Mouse (Mus musculus) forebrain, embryonic 12.5 days (tissue): ENCODE measurements around the gene Flt4. TPM values are rescaled to one million over a fixed set of nuclear protein-coding genes. Genes with fewer than 3 reads are reported as not detected.
"Not testable (repeated sequence)": the region's sequence is repeated elsewhere in the genome, so short reads cannot be mapped to it uniquely, and the experiment has no call there.

Source experiments
- ATAC-seq: fragments of 200-750 bp; cut with Nextera tagmentation; 2 replicates; pipeline ENCODE4 v1.8.0; 2017; ENCODE audit warnings: moderate TSS enrichment; ENCODE audit not compliant: low FRiP score
- H3K27ac ChIP-seq: fragments of 300-500 bp; sonication (generic); 2 replicates; pipeline ENCODE4 v1.5.1; 2016; ENCODE audit warnings: mild to moderate bottlenecking
- H3K27me3 ChIP-seq: fragments of 300-500 bp; sonication (generic); 2 replicates; pipeline ENCODE4 v1.6.1; 2016; ENCODE audit warnings: mild to moderate bottlenecking
- H3K36me3 ChIP-seq: fragments of 300-500 bp; sonication (generic); replicated peaks from 2 replicates; pipeline ENCODE4 v1.6.1; 2016; ENCODE audit warnings: mild to moderate bottlenecking
- H3K4me1 ChIP-seq: fragments of 300-500 bp; sonication (generic); 2 replicates; pipeline ENCODE4 v1.6.1; 2016
- H3K4me2 ChIP-seq: fragments of 300-500 bp; sonication (generic); 2 replicates; pipeline ENCODE4 v1.6.1; 2016; ENCODE audit warnings: mild to moderate bottlenecking, moderate library complexity
- H3K4me3 ChIP-seq: fragments of 300-500 bp; sonication (generic); replicated peaks from 2 replicates; pipeline ENCODE4 v1.5.1; 2016; ENCODE audit warnings: mild to moderate bottlenecking
- H3K9ac ChIP-seq: fragments of 300-500 bp; sonication (generic); 2 replicates; pipeline ENCODE4 v1.6.1; 2016; ENCODE audit warnings: mild to moderate bottlenecking
- H3K9me3 ChIP-seq: fragments of 300-500 bp; sonication (generic); 2 replicates; pipeline ENCODE4 v1.6.1; 2016
- WGBS: fragments of 180-500 bp; shearing (Covaris S2); methylation state at CpG from one replicate; pipeline ENCODE4 v1.1.7; 2016; 5-methylcytosine and 5-hydroxymethylcytosine counted together
- polyA plus RNA-seq: library from polyadenylated mRNA; unstranded; fragments of >200 nt; fragmentation: Nextera tagmentation; extraction: Ambion mirVana; gene quantifications from 2 replicates; pipeline ENCODE4 v1.2.1, GENCODE M21; 2016

Gene Flt4
- polyA plus RNA-seq = 2.1 and 2.3 TPM in 2 replicates

DNA sequence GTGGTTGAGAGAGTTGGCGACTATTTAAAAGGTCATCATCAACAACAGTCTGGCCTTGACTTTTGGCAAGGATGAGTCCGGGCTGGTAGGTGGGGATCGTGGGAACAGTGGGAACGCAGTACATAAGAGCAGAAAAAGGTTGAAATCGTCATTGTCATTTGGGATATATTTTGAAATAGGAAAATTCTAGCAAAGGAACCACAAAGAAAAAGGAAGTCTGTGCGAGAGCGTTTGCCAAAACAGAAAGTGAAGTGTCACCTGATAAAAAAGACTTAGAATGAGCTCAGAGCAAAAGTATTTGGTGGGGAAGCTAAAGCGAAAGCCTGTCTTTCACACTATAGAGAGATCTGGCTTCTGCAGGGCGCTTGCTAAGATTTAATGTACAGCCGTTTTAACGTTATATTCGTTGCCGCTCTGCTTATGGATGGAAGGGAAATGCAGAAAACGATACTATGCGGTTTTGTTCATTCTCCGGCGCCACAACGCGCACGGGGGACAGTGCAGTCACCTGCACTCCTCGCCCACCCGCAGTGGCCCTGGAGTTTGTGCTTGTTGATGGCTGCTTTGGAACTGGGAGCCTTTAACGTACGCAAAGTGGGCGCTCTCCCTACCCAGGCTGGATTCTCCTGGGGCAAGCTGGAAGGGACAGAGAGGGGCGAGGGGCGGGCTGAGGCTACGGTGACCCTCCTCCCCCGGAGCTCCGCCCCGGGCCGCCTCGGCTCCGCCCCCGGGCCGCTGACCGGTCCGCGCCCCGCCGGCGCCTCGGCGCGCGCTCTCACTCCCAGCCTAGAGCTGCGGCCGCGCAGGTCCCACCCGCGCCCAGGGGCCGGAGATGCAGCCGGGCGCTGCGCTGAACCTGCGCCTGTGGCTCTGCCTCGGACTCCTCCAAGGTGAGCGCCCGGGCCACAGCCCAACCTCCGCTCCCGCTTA, at the start of gene Flt4:
Gene Flt4, plus strand, starts transcription at position 326 of the 930 bp plus-strand sequence.
- 6% methylated on average over 34 of the region's 61 CpGs for WGBS
- Histone ChIP-seq H3K4me2 (peak within 1 kb of the TSS; percentile 63), H3K9ac (peak within 1 kb of the TSS; percentile 36; the same call in 1 of the 2 replicates), H3K27me3 (peaks cover 64% of the 10 kb centered on the region), H3K4me3 (peak within 1 kb of the TSS; percentile 46)
- not testable (repeated sequence) for H3K9me3 ChIP-seq, H3K4me1 ChIP-seq, H3K36me3 ChIP-seq, H3K27ac ChIP-seq
- ATAC-seq = peak; percentile 90

DNA sequence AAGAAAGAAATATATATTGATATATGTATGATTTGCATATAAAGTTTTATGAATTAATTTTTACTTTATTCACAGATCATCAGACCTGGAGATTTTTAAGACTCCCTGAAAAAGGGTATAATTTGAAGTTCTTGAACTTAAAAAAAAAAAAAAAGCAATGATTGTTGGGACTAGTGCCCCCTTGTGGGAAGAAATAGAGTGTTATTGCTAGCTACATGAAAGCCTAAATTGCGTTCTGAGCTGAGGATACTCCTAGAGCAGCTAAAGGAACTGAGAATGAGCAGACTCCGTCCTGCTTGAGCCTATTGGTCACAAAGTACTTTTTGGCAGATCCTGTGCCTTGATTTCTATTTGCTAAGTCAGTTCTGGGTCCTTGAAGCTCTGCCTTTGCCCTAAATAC, 34.0 kb upstream of the Flt4 start:
- not testable (repeated sequence) for ATAC-seq, H3K36me3 ChIP-seq

DNA sequence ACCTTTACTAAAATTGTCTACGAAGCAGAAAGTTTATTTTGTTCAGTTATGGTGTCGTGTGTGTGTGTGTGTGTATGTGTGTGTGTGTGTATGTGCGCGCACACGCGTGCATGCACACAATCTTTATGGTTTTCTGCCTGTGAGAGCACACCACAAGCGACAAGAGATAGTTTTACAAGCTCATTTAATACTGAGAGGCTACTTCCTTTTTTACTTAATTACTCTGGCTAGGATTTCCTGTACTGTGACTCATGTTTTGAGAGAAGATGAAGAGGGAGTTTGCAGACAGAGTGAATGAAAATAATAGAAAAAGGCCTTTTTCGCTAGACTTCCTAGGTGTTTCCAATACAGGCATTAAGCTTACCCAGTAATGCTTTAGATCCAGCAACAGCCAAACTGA, 28.6 kb upstream of the Flt4 start:
- not testable (repeated sequence) for H3K4me2 ChIP-seq, H3K27ac ChIP-seq, H3K36me3 ChIP-seq, H3K9me3 ChIP-seq, H3K9ac ChIP-seq, H3K4me1 ChIP-seq, H3K4me3 ChIP-seq, H3K27me3 ChIP-seq, ATAC-seq
- 90% methylated on average over 8 of the region's 8 CpGs for WGBS

More for the DNA sequence above, 34.0 kb upstream of the Flt4 start:
- not testable (repeated sequence) for H3K27me3 ChIP-seq, H3K4me1 ChIP-seq, H3K27ac ChIP-seq, H3K4me3 ChIP-seq, H3K4me2 ChIP-seq, H3K9ac ChIP-seq, H3K9me3 ChIP-seq
- 27% methylated on average over 2 of the region's 2 CpGs for WGBS

DNA sequence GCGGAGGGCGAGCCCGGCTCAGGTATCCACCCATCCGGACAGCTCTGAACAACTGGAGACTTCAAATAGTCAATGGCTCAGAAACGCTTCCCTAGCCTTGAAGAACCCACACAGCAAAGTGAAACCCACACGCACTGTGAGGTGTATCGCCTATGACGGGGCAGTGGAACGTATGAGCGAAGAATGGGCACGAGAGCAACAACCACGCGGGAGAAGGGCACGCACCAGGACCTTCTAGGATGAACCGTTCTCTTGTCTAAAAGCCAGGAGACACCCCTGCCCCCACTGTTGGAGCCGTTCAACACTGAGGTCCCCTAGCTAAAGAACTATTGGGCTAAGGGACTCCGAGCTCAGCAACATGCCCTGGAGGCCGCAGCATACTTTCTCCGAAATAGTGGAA, 18.9 kb upstream of the Flt4 start:
- Histone ChIP-seq H3K4me1 (no peaks in the 10 kb centered on the region), H3K27me3 (no peaks in the 10 kb centered on the region), H3K4me2 (no peak overlapping the region), H3K9ac (no peak overlapping the region), H3K36me3 (no peaks in the 10 kb centered on the region), H3K9me3 (no peaks in the 10 kb centered on the region), H3K4me3 (no peak overlapping the region), H3K27ac (no peak overlapping the region)
- WGBS = 92% methylated on average over 19 of the region's 19 CpGs
- no peak for ATAC-seq

DNA sequence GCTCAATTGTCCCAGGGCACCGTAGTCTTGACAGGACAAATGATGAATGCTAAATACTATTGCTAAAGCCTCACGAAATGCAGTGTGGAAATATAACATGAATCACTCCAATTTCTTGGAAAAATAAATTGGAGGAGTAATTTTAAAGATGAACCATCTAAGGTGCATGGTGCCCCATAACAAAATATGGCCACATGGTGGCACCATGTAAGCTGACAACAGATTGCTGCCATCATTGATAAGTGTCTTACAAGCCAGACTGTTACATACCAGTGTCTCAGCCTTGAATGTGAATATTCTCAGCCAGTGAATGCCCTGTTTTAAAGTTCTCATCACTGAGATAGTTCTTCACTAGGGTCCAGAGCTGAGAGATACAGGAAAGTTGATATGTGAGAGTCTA, 11.9 kb upstream of the Flt4 start:
- H3K27ac ChIP-seq, H3K36me3 ChIP-seq, H3K27me3 ChIP-seq, H3K4me2 ChIP-seq, ATAC-seq, H3K9me3 ChIP-seq, H3K4me1 ChIP-seq, H3K9ac ChIP-seq, H3K4me3 ChIP-seq: not testable (repeated sequence)
- WGBS = 66% methylated on average over 2 of the region's 2 CpGs

DNA sequence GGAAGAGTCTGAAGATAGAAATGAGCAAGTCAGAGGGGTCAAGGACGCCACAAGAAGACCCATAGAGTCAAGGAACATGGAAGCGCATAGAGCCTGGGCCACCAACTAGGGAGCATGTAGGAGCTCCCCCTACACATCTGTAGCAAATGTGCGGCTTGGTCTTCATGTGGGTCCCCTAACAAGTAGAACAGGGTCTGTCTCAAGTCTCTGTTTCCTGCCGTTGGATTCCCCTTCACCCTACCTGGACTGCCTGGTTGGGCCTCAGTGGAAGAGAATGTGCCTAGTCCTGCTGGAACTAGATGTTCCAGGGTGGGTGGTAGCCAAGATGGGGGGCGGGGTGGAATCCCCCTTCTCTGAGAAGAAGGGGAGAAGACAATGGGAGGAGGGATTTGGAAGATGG, 757 bp upstream of the Flt4 start:
- H3K4me1 ChIP-seq, H3K27ac ChIP-seq, H3K36me3 ChIP-seq, H3K9ac ChIP-seq, ATAC-seq, H3K4me2 ChIP-seq, H3K4me3 ChIP-seq, H3K9me3 ChIP-seq: not testable (repeated sequence)
- peaks cover 55% of the 10 kb centered on the region for H3K27me3 ChIP-seq
- WGBS = 84% methylated on average over 5 of the region's 5 CpGs

DNA sequence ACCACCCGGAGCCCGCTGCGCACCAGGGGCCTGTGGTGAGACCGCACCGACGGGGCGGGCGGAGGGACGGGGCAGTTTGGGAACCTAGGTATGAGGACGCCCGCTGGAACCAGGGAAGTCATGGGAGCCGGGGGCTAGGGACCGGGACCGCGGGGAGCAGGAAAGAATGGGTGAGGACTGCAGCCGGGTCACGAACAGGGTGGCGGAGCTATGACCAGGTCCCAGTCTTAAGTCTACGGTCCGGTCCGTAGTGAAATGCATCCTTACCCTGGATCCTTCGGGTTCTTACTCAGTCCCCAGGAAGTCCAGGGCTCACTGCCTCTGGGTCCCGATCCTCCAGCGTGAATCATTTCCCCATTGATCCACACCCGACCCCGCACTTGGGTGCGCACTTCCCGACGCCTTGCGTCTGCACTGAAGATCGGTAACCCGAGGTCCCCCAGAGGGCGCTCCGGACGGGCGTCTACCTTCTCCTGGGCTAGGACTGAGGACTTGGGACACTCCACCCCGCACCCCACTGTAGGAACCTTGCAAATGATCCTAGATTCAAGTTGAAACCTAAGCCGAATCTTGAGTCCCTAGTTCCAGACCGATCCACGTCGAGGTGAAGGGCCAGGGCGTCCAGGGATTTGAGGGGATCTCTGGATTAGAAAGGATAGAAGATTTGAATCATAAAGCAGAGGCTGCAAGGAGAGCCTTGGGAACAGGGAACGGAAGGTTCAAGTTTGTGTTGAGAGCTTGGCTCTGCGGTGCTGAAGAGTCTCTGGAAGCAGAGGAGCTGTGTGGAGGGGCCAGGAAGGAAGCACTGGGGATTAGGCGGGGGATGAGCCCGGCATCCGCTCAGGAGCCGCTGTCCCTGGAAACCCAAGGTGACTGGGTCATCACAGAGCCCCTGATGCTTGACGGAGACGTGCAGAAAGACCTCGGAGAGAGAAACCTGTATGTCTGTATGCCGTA, 1.1 kb downstream of the Flt4 start:
- ATAC-seq = peak; percentile 45

DNA sequence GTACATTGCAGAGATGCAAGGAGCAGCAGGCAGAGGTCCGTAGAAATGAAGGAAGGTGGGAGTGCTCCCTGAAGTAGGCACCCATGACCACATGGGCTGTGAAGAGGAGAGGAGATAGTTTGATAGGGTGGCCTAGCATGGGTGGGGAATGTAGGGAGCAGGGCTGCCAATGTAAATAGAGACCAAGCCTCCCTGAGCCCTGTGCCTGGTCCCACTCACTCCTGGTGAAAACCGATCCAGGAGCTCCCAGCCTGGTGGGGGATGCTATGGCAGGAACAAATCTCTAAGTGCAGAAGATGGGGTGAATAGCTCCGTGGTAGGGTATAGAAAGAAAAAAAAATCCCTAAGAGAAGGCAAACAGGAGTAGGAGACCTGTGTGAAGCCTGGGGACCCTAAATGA, 2.3 kb downstream of the Flt4 start:
- H3K9ac ChIP-seq, H3K4me1 ChIP-seq, H3K4me2 ChIP-seq, H3K27ac ChIP-seq, ATAC-seq, H3K4me3 ChIP-seq, H3K36me3 ChIP-seq, H3K9me3 ChIP-seq: not testable (repeated sequence)
- WGBS = 26% methylated on average over 3 of the region's 3 CpGs
- peaks cover 78% of the 10 kb centered on the region for H3K27me3 ChIP-seq

More for the DNA sequence above, 1.1 kb downstream of the Flt4 start:
- Histone ChIP-seq H3K27me3 (peaks cover 73% of the 10 kb centered on the region), H3K4me2 (peak overlapping the region; percentile 63), H3K4me3 (peak overlapping the region; percentile 46), H3K9ac (peak overlapping the region; percentile 36; the same call in 1 of the 2 replicates)
- H3K36me3 ChIP-seq, H3K27ac ChIP-seq, H3K9me3 ChIP-seq, H3K4me1 ChIP-seq: not testable (repeated sequence)
- WGBS = 3% methylated on average over 52 of the region's 52 CpGs

DNA sequence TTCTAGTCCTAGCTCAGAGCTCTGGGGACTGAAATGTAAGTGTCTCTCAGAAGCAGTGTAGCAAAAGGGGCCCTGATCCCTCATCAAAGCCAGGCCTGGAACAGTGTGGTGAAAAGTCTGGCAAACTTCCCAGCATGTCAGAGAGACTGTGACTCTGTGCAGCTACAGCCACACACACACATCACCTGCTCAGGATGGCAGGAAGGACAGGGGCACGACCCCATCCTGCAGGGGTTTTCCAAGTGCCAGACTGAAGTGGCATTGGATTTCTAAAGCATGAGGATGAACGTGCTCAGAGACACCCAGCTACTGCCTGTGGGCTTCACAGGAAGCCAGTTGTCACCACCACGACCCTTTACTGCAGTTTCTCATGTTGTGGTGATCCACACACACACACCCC, 3.1 kb downstream of the Flt4 start:
- no peak for ATAC-seq
- no peak overlapping the region for H3K4me2 ChIP-seq
- no peaks in the 10 kb centered on the region for H3K36me3 ChIP-seq
- H3K27me3 ChIP-seq = peaks cover 76% of the 10 kb centered on the region
- H3K27ac ChIP-seq = no peak overlapping the region
- WGBS = 58% methylated on average over 3 of the region's 3 CpGs
- no peak overlapping the region for H3K4me3 ChIP-seq
- H3K4me1 ChIP-seq = peaks cover 9% of the 10 kb centered on the region; the same call in 1 of the 2 replicates
- H3K9me3 ChIP-seq = no peaks in the 10 kb centered on the region
- H3K9ac ChIP-seq = no peak overlapping the region

DNA sequence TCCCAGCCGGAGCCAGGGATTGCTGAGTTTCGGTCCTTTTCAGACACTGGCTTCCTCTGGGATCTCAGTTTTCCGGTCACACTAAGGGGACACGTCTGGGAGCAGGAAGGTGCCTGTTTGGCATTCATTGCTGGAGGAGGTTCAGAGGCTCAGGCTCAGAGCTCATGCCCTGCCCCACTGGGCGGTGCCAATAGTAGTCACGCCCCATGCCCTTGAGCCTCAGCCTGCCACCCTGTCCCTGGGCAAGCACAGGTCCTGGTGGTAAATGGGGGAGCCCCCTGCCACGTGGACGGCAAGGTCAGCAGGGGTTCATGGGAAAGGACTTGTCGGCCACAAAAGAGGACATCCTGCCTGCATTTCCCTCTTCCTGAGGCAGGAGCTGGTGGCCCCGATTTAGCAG, 4.3 kb downstream of the Flt4 start:
- Histone ChIP-seq H3K36me3 (no peaks in the 10 kb centered on the region), H3K4me2 (no peak overlapping the region), H3K9me3 (no peaks in the 10 kb centered on the region), H3K27me3 (peaks cover 66% of the 10 kb centered on the region), H3K4me3 (no peak overlapping the region), H3K27ac (no peak overlapping the region), H3K9ac (no peak overlapping the region), H3K4me1 (peaks cover 9% of the 10 kb centered on the region; the same call in 1 of the 2 replicates)
- no peak for ATAC-seq
- 20% methylated on average over 10 of the region's 10 CpGs for WGBS

DNA sequence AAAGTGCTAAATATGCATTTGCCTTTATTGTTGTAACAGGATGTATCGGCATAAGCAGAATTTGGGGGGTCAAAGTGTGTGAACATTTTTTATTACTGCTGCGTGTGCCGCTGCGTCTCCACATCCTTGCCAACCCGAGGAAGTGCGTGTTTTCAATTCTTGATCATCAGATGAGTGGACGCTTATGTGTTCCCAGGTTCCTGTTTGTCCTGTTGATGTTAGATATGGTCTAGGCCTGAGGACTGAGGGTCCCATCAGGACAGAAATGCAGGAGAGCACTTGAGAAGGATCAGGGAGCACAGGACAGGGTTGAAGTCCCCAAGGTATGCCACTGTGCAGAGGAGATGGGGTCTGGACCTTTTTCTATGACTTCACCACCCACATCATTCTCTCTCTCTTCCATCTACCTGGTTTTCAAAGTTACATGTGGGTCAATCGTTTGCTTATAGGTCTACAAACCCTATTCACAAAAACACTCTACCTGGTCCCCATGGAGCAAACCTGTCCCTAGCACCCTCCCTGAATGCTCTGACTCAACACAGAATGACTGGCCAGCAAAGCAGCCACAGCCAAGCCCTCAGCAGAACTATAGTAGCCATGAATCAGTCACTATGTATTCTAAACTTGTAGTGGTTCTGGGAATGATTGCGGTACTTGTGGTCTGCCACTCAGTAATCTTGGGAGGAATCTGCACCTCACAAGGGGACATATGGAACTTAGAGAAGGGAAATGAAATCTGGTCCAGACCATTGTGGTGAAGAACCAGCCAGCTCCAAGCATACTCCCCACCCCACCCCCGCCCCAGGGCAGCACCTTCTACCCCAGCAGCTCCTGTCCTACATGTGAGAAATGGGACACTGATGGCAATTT, 7.0 kb downstream of the Flt4 start:
- H3K4me2 ChIP-seq = no peak overlapping the region
- no peak for ATAC-seq
- no peaks in the 10 kb centered on the region for H3K9me3 ChIP-seq
- no peak overlapping the region for H3K9ac ChIP-seq
- peaks cover 40% of the 10 kb centered on the region for H3K27me3 ChIP-seq
- WGBS = 91% methylated on average over 10 of the region's 10 CpGs
- no peak overlapping the region for H3K27ac ChIP-seq
- H3K36me3 ChIP-seq = no peaks in the 10 kb centered on the region
- no peaks in the 10 kb centered on the region for H3K4me1 ChIP-seq
- H3K4me3 ChIP-seq = no peak overlapping the region
